Mouse (Mus musculus) intestine, postnatal 0 days (tissue): ENCODE measurements at regions not wholly inside any gene's neighbourhood (a gene's known extent, or its start where the extent isn't known, plus 50 kb on each side); places are given as distances from the start of the nearest gene placed in this dataset.
A peak's percentile ranks its signal among the peaks of the same experiment; 100 is the strongest.

Experiments
- ATAC-seq: fragments of 200-750 bp; cut with Nextera tagmentation; 2 replicates; pipeline ENCODE4 v1.8.0; 2017; ENCODE audit warnings: mild to moderate bottlenecking, moderate TSS enrichment, moderate library complexity
- H3K27ac ChIP-seq: fragments of 300-500 bp; sonication (generic); 2 replicates; pipeline ENCODE4 v1.5.1; 2014; ENCODE audit warnings: mild to moderate bottlenecking, low read depth, low read length, moderate library complexity
- H3K27me3 ChIP-seq: fragments of 300-500 bp; sonication (generic); replicated peaks from 2 replicates; pipeline ENCODE4 v1.6.1; 2014; ENCODE audit warnings: low read length, mixed read lengths; ENCODE audit not compliant: control insufficient read depth, insufficient read depth
- H3K36me3 ChIP-seq: fragments of 300-500 bp; sonication (generic); 2 replicates; pipeline ENCODE4 v1.6.1; 2014; ENCODE audit warnings: mild to moderate bottlenecking, moderate library complexity; ENCODE audit not compliant: control insufficient read depth, insufficient read depth
- H3K4me1 ChIP-seq: fragments of 300-500 bp; sonication (generic); replicated peaks from 2 replicates; pipeline ENCODE4 v1.6.1; 2014; ENCODE audit warnings: antibody characterized with exemption, low read length, mixed read lengths; ENCODE audit not compliant: control insufficient read depth, insufficient read depth
- H3K4me2 ChIP-seq: fragments of 300-500 bp; sonication (generic); replicated peaks from 2 replicates; pipeline ENCODE4 v1.6.1; 2014; ENCODE audit warnings: low read depth, mild to moderate bottlenecking, moderate library complexity
- H3K4me3 ChIP-seq: fragments of 300-500 bp; sonication (generic); 2 replicates; pipeline ENCODE4 v1.5.1; 2014; ENCODE audit warnings: low read depth, low read length
- H3K9ac ChIP-seq: fragments of 300-500 bp; sonication (generic); 2 replicates; pipeline ENCODE4 v1.6.1; 2014; ENCODE audit warnings: mild to moderate bottlenecking, low read depth, low read length
- H3K9me3 ChIP-seq: fragments of 300-500 bp; sonication (generic); 2 replicates; pipeline ENCODE4 v1.6.1; 2016; ENCODE audit warnings: mixed run types; ENCODE audit not compliant: control insufficient read depth
- CTCF ChIP-seq: sonication (generic); IDR thresholded peaks from 2 replicates; pipeline ENCODE4 v1.5.1; 2016; ENCODE audit warnings: low read depth, mild to moderate bottlenecking, control low read depth, antibody characterized with exemption, moderate library complexity
- WGBS: fragments of 180-500 bp; shearing (Covaris S2); extraction: QIAGEN DNeasy Blood & Tissue Kit; methylation state at CpG from one replicate; pipeline ENCODE4 v1.1.7; 2014; 5-methylcytosine and 5-hydroxymethylcytosine counted together

- WGBS, result 84% methylated on average over 10 of the region's 10 CpGs
- Histone ChIP-seq H3K4me3 (no peak overlapping the region), H3K36me3 (no peaks in the 10 kb centered on the region), H3K27me3 (no peaks in the 10 kb centered on the region), H3K4me1 (no peaks in the 10 kb centered on the region), H3K4me2 (no peak overlapping the region), H3K9ac (no peak overlapping the region), H3K27ac (no peak overlapping the region), H3K9me3 (no peaks in the 10 kb centered on the region)
- no peak for ATAC-seq
- no peak for TF ChIP-seq CTCF
Observed at GRCm38 (mm10) chr11:64650571-64651282, 214.3 kb upstream of the F930015N05Rik start.

GRCm38 (mm10) chr11:64652811-64653210 lies 216.4 kb upstream of the F930015N05Rik start:
- no peak for TF ChIP-seq CTCF
- no peak overlapping the region for H3K4me2 ChIP-seq
- no peaks in the 10 kb centered on the region for H3K27me3 ChIP-seq
- no peak overlapping the region for H3K27ac ChIP-seq
- no peak for ATAC-seq
- H3K9me3 ChIP-seq, result no peaks in the 10 kb centered on the region
- H3K9ac ChIP-seq, result no peak overlapping the region
- no peaks in the 10 kb centered on the region for H3K4me1 ChIP-seq
- H3K36me3 ChIP-seq, result no peaks in the 10 kb centered on the region
- H3K4me3 ChIP-seq, result no peak overlapping the region

GRCm38 (mm10) chr11:64655162-64655561 lies 218.7 kb upstream of the F930015N05Rik start:
- H3K9ac ChIP-seq, result no peak overlapping the region
- H3K4me3 ChIP-seq, result no peak overlapping the region
- no peak for TF ChIP-seq CTCF
- H3K9me3 ChIP-seq, result no peaks in the 10 kb centered on the region
- 63% methylated on average over 1 of the region's 1 CpGs for WGBS
- no peak for ATAC-seq
- H3K4me2 ChIP-seq, result no peak overlapping the region
- H3K27ac ChIP-seq, result no peak overlapping the region
- no peaks in the 10 kb centered on the region for H3K27me3 ChIP-seq
- no peaks in the 10 kb centered on the region for H3K36me3 ChIP-seq
- H3K4me1 ChIP-seq, result no peaks in the 10 kb centered on the region

- TF ChIP-seq CTCF, result no peak
- no peaks in the 10 kb centered on the region for H3K4me1 ChIP-seq
- H3K27me3 ChIP-seq, result no peaks in the 10 kb centered on the region
- H3K4me3 ChIP-seq, result no peak overlapping the region
- no peaks in the 10 kb centered on the region for H3K9me3 ChIP-seq
- whole genome bisulfite sequencing, result 49% methylated on average over 6 of the region's 6 CpGs
- H3K4me2 ChIP-seq, result no peak overlapping the region
- H3K36me3 ChIP-seq, result no peaks in the 10 kb centered on the region
- no peak overlapping the region for H3K9ac ChIP-seq
- ATAC-seq, result no peak
- H3K27ac ChIP-seq, result no peak overlapping the region
Observed at GRCm38 (mm10) chr11:64663166-64663565, 226.7 kb upstream of the F930015N05Rik start.

GRCm38 (mm10) chr11:64667010-64667409 lies 230.6 kb upstream of the F930015N05Rik start:
- no peak overlapping the region for H3K9ac ChIP-seq
- no peaks in the 10 kb centered on the region for H3K9me3 ChIP-seq
- H3K4me3 ChIP-seq, result no peak overlapping the region
- H3K4me2 ChIP-seq, result no peak overlapping the region
- no peaks in the 10 kb centered on the region for H3K27me3 ChIP-seq
- TF ChIP-seq CTCF, result no peak
- H3K36me3 ChIP-seq, result no peaks in the 10 kb centered on the region
- WGBS, result 64% methylated on average over 3 of the region's 3 CpGs
- H3K4me1 ChIP-seq, result no peaks in the 10 kb centered on the region
- H3K27ac ChIP-seq, result no peak overlapping the region
- no peak for ATAC-seq

GRCm38 (mm10) chr11:64667521-64667920 lies 231.1 kb upstream of the F930015N05Rik start:
- peak; percentile 59 for ATAC-seq
- 36% methylated on average over 7 of the region's 7 CpGs for WGBS
- no peak overlapping the region for H3K4me2 ChIP-seq

GRCm38 (mm10) chr11:64671898-64672297 lies 235.4 kb upstream of the F930015N05Rik start:
- H3K4me3 ChIP-seq, result no peak overlapping the region
- 40% methylated on average over 3 of the region's 3 CpGs for whole genome bisulfite sequencing
- H3K9me3 ChIP-seq, result 0 out of 2 replicates have a peak, but pooled peaks cover 4% of the 10 kb centered on the region
- H3K4me1 ChIP-seq, result no peaks in the 10 kb centered on the region
- no peak for TF ChIP-seq CTCF
- no peak overlapping the region for H3K27ac ChIP-seq
- no peak overlapping the region for H3K4me2 ChIP-seq
- no peak for ATAC-seq
- H3K9ac ChIP-seq, result no peak overlapping the region
- H3K27me3 ChIP-seq, result no peaks in the 10 kb centered on the region
- no peaks in the 10 kb centered on the region for H3K36me3 ChIP-seq

More at GRCm38 (mm10) chr11:64667521-64667920, 231.1 kb upstream of the F930015N05Rik start:
- Histone ChIP-seq H3K4me3 (no peak overlapping the region), H3K4me1 (no peaks in the 10 kb centered on the region), H3K27me3 (no peaks in the 10 kb centered on the region), H3K27ac (no peak overlapping the region), H3K9ac (no peak overlapping the region), H3K36me3 (no peaks in the 10 kb centered on the region), H3K9me3 (no peaks in the 10 kb centered on the region)
- TF ChIP-seq CTCF, result no peak
